Mouse (Mus musculus) liver, postnatal 0 days (tissue): ENCODE measurements around the gene Cuta.

Source experiments
- CTCF ChIP-seq: sonication (generic); IDR thresholded peaks from 2 replicates; pipeline ENCODE4 v1.5.1; 2016; ENCODE audit warnings: antibody characterized with exemption, low read depth
- EP300 ChIP-seq: IDR thresholded peaks from 2 replicates; pipeline ENCODE4 v1.6.1; 2016; ENCODE audit warnings: antibody characterized with exemption, low read depth, mild to moderate bottlenecking

GRCm38 (mm10) chr17:26983382-26983781 lies 44.0 kb upstream of the Cuta start:
- TF ChIP-seq CTCF (no peak), EP300 (no peak)
